Mouse (Mus musculus) lung, embryonic 15.5 days (tissue): Measurements from ENCODE around the gene Erich2. TPM values are rescaled to one million over a fixed set of nuclear protein-coding genes. Genes with fewer than 3 reads are reported as not detected.

Experiments used
- ATAC-seq: fragments of 200-750 bp; cut with Nextera tagmentation; 2 replicates; pipeline ENCODE4 v1.8.0; 2017; ENCODE audit warnings: moderate number of reproducible peaks, borderline replicate concordance; ENCODE audit not compliant: low FRiP score, low TSS enrichment; ENCODE audit errors: extremely low read depth
- H3K27ac ChIP-seq: fragments of 300-500 bp; sonication (generic); 2 replicates; pipeline ENCODE4 v1.5.1; 2015; ENCODE audit warnings: moderate library complexity, mild to moderate bottlenecking, inconsistent platforms
- H3K27me3 ChIP-seq: fragments of 300-500 bp; sonication (generic); 2 replicates; pipeline ENCODE4 v1.6.1; 2015; ENCODE audit warnings: inconsistent platforms
- H3K36me3 ChIP-seq: fragments of 300-500 bp; sonication (generic); 2 replicates; pipeline ENCODE4 v1.6.1; 2015; ENCODE audit warnings: inconsistent platforms
- H3K4me1 ChIP-seq: fragments of 300-500 bp; sonication (generic); 2 replicates; pipeline ENCODE4 v1.6.1; 2015; ENCODE audit warnings: inconsistent platforms
- H3K4me2 ChIP-seq: fragments of 300-500 bp; sonication (generic); 2 replicates; pipeline ENCODE4 v1.6.1; 2015; ENCODE audit warnings: inconsistent platforms, mild to moderate bottlenecking, moderate library complexity
- H3K4me3 ChIP-seq: fragments of 300-500 bp; sonication (generic); 2 replicates; pipeline ENCODE4 v1.5.1; 2015; ENCODE audit warnings: mild to moderate bottlenecking, inconsistent platforms
- H3K9ac ChIP-seq: fragments of 300-500 bp; sonication (generic); 2 replicates; pipeline ENCODE4 v1.6.1; 2015; ENCODE audit warnings: inconsistent platforms
- H3K9me3 ChIP-seq: fragments of 300-500 bp; sonication (generic); 2 replicates; pipeline ENCODE4 v1.6.1; 2016; ENCODE audit warnings: inconsistent platforms
- WGBS: fragments of 180-500 bp; shearing (Covaris S2); methylation state at CpG from one replicate; pipeline ENCODE4 v1.1.7; 2015; 5-methylcytosine and 5-hydroxymethylcytosine counted together
- polyA plus RNA-seq: library from polyadenylated mRNA; unstranded; fragments of >200 nt; fragmentation: Nextera tagmentation; extraction: Ambion mirVana; gene quantifications from 2 replicates; pipeline ENCODE4 v1.2.1, GENCODE M21; 2015

Erich2 gene
- polyA plus RNA-seq, 1 experiment from 2014 or later, result 6.9 TPM

GRCm38 (mm10) chr2:70588200-70588599 is 79.6 kb downstream of the Erich2 start:
- WGBS, result 85% methylated on average over 6 of the region's 6 CpGs
- Histone ChIP-seq H3K27me3 (no peaks in the 10 kb centered on the region), H3K36me3 (no peaks in the 10 kb centered on the region), H3K9ac (no peak overlapping the region), H3K27ac (no peak overlapping the region), H3K4me1 (no peaks in the 10 kb centered on the region), H3K9me3 (no peaks in the 10 kb centered on the region), H3K4me2 (no peak overlapping the region), H3K4me3 (no peak overlapping the region)
- ATAC-seq, result no peak

Other genes with a start within 250 kb of the Erich2 start
- 9.3 TPM in 2 replicates for gene Sp5, start 33.9 kb upstream of the Erich2 start, polyA plus RNA-seq
- gene Gad1, start 44.3 kb downstream of the Erich2 start, polyA plus RNA-seq, result 0.09 and 0.38 TPM in 2 replicates
- 173 and 177 TPM in 2 replicates for gene Gorasp2, start 152.8 kb downstream of the Erich2 start, polyA plus RNA-seq
- gene Gm26558, start 153.3 kb downstream of the Erich2 start, polyA plus RNA-seq, result 3.7 and 5.0 TPM in 2 replicates